Mouse (Mus musculus) heart, postnatal 36 days (tissue): ENCODE results near the gene Efna2. TPM values are rescaled to one million over a fixed set of nuclear protein-coding genes. Genes with fewer than 3 reads are reported as not detected.

Experiments
- DNase-seq, 2 experiments: peaks; one replicate each; pipeline ENCODE4 v3.0.0; 2021 to 2022
- intact Hi-C: fragments of 180-260 bp; cut with DNase I; formaldehyde crosslinking; loops from one replicate; pipeline ENCODE4 v1.15.1; 2025
- total RNA-seq, 2 experiments: library from RNA; stranded (reverse); gene quantifications; 2 replicates each; pipeline ENCODE4 v1.2.3; 2021

Efna2 gene
- total RNA-seq = 1 to 10 TPM in 1 of 2 experiments, under 1 TPM in 1; 0.75 to 1.1 TPM

GRCm38 (mm10) chr10:80179068-80180051 is at the start of gene Efna2:
TSS of gene Efna2 (plus strand) at chr10:80179482.
- intact Hi-C loops = loop anchor here (5.0 to 10.0 kb wide), 2 partner anchors 168 to 195 kb away; partner anchors contain the start of gene Adamtsl5
- DNase-seq = peak; percentile 54 to 64

DNA sequence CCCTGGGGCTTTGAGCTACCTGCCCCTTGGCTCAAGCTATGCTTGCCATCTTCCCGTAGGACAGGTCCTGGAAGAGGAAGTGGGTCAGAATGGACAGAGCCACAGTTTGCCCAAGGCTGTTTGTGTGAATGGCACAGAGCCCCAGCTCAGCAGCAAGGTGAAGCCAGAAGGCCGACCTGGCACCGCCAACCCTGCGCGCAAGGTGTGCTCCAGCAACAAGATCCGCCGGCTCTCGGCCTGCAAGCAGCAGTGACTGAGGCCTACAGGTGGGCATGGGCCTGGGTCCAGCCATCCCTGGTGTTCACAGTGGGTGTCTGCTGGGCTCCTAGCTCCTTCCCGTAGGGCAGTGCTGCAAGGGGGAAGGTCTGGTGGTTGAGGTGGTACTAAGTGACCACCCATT is 49.4 kb upstream of the Efna2 start:
- intact Hi-C loops = loop anchor here (5.0 kb wide), 1 partner anchor 163 kb away; no protein-coding TSS in a partner anchor
- DNase-seq = no peak

- intact Hi-C loops = no loop called here
- DNase-seq = no peak
These were observed 48.8 kb upstream of the Efna2 start for GRCm38 (mm10) chr10:80130403-80131031.

GRCm38 (mm10) chr10:80131316-80131951 is 47.8 kb upstream of the Efna2 start:
- DNase-seq = no peak
- intact Hi-C loops = no loop called here

GRCm38 (mm10) chr10:80131952-80132350 is 47.3 kb upstream of the Efna2 start:
- no peak for DNase-seq
- intact Hi-C loops = no loop called here

DNA sequence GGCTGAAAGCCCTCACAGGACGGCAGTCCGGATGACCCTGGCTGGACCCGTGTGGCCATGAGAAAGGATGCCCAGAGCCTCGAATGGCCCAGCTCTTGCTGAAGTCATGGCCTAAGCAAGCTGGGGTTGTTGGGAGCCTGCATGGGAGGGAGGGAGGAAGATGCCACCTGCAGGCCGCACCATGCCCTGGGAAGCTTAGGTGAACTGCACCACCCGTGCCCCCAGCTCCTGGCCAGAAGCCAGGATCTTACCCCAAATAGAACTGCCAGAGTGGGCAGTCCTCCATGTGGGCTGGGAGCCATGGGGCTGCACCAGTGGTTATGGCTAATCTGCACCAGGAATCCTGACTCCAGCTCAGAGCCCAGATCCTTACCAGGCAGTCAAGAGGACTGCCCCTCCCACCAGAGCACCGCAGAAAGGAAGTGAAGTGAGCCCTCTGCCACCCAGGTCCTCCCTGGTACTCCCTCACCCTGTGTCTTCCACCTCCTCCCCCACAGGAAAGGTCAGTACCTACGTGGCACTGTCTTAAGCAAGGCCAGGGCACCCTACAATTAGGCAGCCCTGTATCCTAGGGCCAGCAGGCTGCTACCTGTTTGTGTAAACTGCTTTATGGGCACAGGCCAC is 45.9 kb upstream of the Efna2 start:
- intact Hi-C loops = no loop called here
- peak; percentile 56 to 64 for DNase-seq

DNA sequence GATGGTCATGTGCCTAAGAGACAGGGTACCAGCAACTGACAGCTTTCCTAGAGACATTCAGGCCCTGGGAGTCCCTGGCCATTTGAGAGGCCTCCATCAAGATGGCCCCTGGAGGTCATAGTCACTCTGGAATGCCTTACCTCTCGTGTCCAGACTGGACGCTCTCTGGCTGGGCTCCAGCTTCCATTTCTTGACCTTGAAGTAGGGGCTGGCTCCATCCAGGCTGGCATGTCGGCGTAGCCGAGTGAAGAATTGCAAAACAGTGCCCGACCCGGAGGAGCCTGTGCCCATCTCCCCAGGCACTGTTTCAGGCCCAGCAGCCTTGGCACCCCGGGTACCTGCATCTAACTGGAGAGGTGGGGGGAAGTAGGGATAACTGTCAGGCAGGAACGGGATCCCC is 44.9 kb upstream of the Efna2 start:
- intact Hi-C loops = no loop called here
- DNase-seq = no peak

GRCm38 (mm10) chr10:80135161-80135560 is 44.1 kb upstream of the Efna2 start:
- no peak for DNase-seq
- intact Hi-C loops = no loop called here

DNA sequence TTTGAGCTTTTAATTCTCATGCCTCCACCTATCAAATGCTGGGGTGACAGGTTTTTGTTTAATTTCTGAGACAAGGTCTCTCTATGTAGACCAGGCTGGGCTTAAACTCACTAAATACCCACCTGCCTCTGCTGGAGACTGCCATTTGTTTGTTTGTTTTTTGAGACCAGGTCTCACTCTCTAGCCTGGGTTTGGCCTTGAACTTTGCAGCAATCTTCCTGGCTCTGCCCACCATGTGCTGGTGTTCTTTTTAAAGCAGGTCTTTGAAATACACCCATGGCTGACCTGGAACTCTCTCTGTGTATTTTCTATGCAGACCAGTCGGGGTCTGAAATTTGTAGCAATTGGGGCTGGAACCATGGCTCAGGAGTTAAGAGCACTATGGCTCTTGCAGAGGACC is 43.6 kb upstream of the Efna2 start:
- no peak for DNase-seq
- intact Hi-C loops = no loop called here

DNA sequence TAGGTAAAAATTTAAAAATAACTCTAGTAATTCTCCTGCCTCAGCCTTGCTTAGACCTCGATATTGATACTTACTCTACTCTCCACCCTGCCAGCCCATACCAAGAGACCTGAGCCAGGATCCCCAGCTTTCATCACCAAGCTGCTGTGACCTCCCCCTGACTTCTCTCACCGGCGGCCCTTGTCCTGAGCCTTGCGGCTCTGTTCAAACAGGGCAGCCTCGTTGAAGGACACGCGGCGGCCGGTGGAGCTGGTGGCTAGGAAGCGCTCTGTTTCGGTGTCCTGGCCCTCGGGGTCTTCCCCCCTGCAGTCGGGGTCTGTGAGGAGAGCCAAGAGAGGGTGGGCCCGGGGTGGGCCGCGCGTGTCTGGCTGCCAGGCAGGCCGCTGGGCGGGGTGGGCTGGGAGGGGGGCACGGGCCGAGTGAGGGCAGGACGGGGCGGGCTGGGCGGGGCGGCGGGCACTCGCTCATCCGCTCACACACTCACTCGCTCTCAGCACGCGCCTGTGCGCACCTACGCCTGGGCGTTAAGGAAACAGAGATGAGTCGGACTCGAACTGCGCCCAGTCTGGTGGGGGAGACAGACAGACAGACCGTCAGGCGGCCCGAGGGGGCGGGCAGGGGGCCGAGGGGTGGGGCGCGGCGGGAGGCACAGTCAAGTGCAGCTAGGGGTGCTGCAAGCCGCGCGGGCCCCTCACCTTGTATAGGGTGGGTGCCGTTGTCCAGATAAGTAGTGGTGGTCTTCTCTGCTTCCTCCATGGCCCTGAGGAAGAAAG is 42.9 kb upstream of the Efna2 start:
- intact Hi-C loops = no loop called here
- no peak for DNase-seq

- intact Hi-C loops = no loop called here
- no peak for DNase-seq
These were observed 42.2 kb upstream of the Efna2 start for GRCm38 (mm10) chr10:80136952-80137625.

GRCm38 (mm10) chr10:80137626-80138552 is 41.4 kb upstream of the Efna2 start:
- intact Hi-C loops = loop anchor here (2.0 kb wide), 1 partner anchor 13 kb away; no protein-coding TSS in a partner anchor
- DNase-seq = no peak

DNA sequence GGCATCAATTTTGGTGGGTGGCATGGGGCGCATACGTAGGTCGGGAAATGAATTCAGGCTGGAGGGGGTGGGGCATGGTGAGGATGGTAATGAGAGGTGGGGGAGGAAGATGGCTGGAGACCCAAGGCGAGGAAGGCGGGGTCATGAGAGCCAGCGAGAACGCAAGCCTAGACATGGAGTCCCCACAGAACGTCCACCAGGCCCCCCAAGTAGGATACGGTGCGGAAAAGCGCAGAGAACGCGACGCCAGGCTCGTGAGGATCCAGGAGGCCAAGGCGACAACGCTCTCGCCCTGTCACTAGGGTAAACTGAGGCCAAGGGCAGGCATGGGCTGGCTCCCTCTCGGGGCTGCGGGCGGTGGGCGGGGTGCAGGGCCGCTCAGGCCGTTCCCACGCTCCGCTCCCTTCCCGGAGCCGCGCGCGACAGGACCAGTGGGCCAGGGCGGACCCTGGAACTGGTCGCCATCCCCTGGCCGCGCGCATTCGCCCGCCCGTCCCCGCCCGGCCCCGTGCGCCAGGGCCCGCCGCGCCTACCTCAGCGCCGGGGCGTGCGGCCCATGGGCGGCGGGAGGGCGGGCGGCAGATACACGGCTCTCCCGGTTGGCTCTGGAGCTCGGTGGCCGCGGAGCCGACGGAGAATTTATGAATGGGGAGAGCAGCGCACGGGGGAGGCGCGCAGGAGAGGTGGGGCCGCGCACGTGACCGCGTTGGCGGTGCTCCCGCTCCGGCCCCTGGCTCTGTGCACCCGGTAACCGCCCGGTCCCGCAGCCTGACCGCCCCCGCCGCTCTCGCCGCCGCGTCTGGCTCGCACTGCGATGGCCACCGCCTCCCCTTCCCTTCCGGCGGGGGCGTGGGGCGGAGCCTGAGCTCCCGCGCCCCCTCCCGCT is 40.5 kb upstream of the Efna2 start, which contains the start of gene Atp5d:
Gene Atp5d, plus strand, starts transcription at position 80 of the 886 bp plus-strand sequence.
- DNase-seq = peak; percentile 58 to 69
- intact Hi-C loops = loop anchor here (2.0 kb wide), 1 partner anchor 14 kb away; no protein-coding TSS in a partner anchor

DNA sequence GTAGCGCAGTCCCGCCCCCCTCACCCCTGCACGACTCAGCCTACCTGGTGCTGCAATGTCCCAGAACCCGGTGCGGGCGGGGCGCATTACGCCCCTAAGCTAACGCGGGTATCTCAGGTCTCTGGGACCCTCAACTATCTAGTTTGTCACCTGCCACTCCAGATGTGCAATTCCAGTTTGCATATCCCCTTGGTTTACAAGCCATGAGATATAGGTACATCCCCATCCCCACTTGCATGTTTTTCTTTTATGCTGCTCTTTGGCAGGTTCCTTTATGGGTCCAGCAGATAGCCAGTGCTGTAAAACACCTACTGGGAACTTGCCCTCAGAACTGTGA is 39.9 kb upstream of the Efna2 start:
- intact Hi-C loops = loop anchor here (2.0 kb wide), 1 partner anchor 15 kb away; no protein-coding TSS in a partner anchor
- no peak for DNase-seq

DNA sequence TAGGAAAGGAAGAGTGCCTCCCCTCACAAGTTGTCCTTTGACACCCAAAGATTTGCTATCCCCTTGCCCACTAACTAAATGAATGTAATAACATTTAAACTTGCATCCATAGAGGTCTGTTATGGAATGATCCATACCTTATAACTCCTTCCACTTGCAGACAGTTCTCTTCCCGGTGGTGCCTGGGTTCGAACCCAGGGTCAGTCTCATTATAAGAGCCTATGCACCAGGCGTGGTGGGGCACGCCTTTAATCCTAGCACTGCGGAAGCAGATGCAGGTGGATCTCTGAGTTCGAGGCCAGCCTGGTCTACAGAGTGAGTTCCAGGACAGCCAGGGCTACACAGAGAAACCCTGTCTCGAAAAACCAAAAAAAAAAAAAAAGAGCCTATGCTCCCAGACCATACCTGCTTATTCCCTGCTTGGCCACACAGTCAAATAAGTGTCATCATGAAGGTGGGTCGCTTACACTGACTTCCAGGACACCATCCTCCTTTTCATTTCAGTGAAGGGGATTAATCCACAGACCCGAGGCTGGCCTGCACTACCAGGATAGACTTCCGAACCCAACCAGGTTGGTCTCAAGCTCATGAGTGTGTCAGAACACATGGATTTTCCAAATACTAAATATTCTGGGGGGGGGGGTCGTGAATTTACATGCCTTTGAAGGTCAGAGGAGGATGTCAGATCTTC is 39.2 kb upstream of the Efna2 start:
- intact Hi-C loops = loop anchor here (2.0 kb wide), 2 partner anchors 15 to 155 kb away; partner anchors contain the start of gene Tmem259
- no peak for DNase-seq

DNA sequence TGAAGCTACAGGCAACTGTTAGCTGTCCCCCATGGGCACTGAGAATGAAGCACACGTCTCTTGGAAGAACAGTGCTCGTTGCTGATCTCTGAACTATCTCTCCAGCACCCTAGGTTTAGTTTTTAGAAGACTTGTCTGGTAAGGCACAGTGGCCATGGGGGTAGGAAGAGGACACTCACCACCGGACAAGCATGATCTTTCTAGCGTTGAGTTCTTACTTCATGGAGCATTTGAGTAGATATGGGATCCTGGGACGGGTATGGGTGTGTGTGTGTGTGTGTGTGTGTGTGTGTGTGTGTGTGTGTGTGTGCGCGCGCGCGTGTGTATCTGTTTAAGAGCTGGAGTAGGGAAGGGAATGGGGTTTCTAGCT is 38.6 kb upstream of the Efna2 start, which contains the start of gene Cbarp:
Gene Cbarp, minus strand, starts transcription at position 170 of the 370 bp plus-strand sequence.
- intact Hi-C loops = loop anchor here (2.0 kb wide), 1 partner anchor 156 kb away; the partner anchor contains the start of gene Tmem259

More for the DNA sequence above, 38.6 kb upstream of the Efna2 start, which contains the start of gene Cbarp:
- no peak for DNase-seq
